Mouse (Mus musculus): ENCODE data around the gene Setd5. TPM values are rescaled to one million over a fixed set of nuclear protein-coding genes. Genes with fewer than 3 reads are reported as not detected.

The Setd5 gene
- polyA plus RNA-seq, 1 experiment from 2014 or later = 35.9 TPM

DNA sequence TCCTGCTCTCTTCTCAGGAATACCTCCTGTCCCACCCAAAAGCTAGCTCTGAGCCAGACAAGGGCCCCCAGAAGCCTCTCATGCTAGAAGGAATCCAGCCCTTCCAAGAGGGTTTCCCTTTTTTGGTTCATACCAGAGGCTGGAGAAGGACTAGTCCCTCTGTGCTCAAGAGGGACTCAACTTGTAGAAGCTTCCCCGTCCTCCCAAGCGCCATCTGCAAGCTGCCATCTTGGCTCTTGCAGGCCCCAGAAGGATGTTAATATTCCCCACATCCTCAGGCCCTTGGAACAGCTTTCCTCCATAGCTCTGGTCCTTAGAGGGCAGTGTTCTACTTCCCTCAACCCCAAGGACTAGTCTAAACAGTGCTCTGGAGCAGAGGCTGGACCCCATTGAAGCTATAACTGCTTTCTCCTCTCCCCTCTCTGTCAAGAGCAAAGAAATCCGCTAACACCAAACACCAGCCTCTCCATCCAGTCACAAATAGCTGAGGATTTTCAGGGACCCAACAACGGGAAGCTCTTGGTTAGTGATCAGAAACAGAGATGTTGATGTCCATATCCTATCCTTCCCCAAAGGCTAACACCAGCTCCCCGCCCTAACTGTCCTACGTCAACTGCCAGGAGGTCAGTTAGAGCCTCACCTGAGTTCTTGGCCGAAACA, 91.3 kb downstream of the Setd5 start:
- DNase-seq (ENCODE audit: low spot score) (no peak), ATAC-seq (ENCODE audit: low FRiP score, low TSS enrichment) (no peak)
- no peak overlapping the region for H3K9ac ChIP-seq (ENCODE audit: low read length)
- no peaks in the 10 kb centered on the region for H3K27me3 ChIP-seq (ENCODE audit: control insufficient read depth, insufficient read depth, low read length)
- TF ChIP-seq EP300 (optimal IDR thresholded peaks at IDR 0.05) = no peak
- 0 out of 2 replicates have a peak, but pooled peaks have one; percentile 8 for TF ChIP-seq CTCF (IDR thresholded peaks at IDR 0.05; ENCODE audit: low read depth)
- no peak overlapping the region for H3K4me3 ChIP-seq (ENCODE audit: low read depth, low read length)
- WGBS = 91% methylated on average over 7 of the region's 7 CpGs
- no peak overlapping the region for H3K27ac ChIP-seq (replicated peaks)
- H3K36me3 ChIP-seq (ENCODE audit: control insufficient read depth, insufficient read depth, low read length) = no peaks in the 10 kb centered on the region
- H3K4me2 ChIP-seq (replicated peaks; ENCODE audit: low read depth) = no peak overlapping the region
- H3K9me3 ChIP-seq (ENCODE audit: control insufficient read depth, low read length) = no peaks in the 10 kb centered on the region
- no peaks in the 10 kb centered on the region for H3K4me1 ChIP-seq (replicated peaks; ENCODE audit: control insufficient read depth, insufficient read depth)

DNA sequence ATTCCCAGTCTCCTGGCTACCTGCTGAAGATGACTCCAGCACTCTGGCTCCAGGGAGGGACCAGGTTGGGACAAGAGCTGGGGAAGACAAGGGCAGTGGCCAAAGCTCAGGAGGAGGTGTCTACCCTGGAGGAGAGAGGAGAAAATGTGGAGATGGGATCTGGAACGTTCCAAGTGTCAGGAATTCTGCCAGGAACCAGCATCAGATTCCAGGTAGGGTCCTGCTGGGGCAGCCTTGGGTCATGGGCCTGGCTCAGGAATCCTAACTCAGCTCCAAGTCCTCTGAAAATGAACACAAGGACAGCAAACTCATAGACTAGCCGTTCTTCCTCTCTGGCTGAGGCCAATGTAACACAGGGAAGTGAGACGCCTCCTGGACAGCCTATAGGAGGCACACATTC, 92.7 kb downstream of the Setd5 start:
- H3K27ac ChIP-seq (replicated peaks) = no peak overlapping the region
- TF ChIP-seq EP300 (optimal IDR thresholded peaks at IDR 0.05) (no peak), CTCF (IDR thresholded peaks at IDR 0.05; ENCODE audit: low read depth) (no peak)
- ATAC-seq (ENCODE audit: low FRiP score, low TSS enrichment) (no peak), DNase-seq (ENCODE audit: low spot score) (no peak)
- H3K4me3 ChIP-seq (ENCODE audit: low read depth, low read length) = no peak overlapping the region
- no peaks in the 10 kb centered on the region for H3K4me1 ChIP-seq (replicated peaks; ENCODE audit: control insufficient read depth, insufficient read depth)
- no peaks in the 10 kb centered on the region for H3K27me3 ChIP-seq (ENCODE audit: control insufficient read depth, insufficient read depth, low read length)
- WGBS = 47% methylated on average over 3 of the region's 3 CpGs
- no peak overlapping the region for H3K4me2 ChIP-seq (replicated peaks; ENCODE audit: low read depth)
- no peaks in the 10 kb centered on the region for H3K36me3 ChIP-seq (ENCODE audit: control insufficient read depth, insufficient read depth, low read length)
- H3K9ac ChIP-seq (ENCODE audit: low read length) = no peak overlapping the region
- no peaks in the 10 kb centered on the region for H3K9me3 ChIP-seq (ENCODE audit: control insufficient read depth, low read length)

DNA sequence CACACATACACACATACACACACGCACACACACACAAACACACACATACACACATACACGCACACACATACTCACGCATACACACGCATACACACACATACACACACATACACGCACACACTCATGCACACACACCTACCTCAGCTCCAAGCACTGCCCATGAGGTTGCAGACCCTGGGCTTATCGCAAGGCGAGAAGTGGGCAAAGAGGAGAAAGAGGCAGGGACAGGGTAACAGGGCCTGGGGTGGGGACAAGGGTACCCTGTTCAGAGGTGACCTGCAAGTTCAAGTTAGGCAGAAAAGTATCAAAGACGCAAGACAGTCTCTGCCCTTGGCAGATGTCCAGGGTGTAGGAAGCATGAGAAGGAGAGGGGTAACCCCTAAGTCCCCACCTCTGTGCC, 93.5 kb downstream of the Setd5 start:
- H3K4me1 ChIP-seq (replicated peaks; ENCODE audit: control insufficient read depth, insufficient read depth) = no peaks in the 10 kb centered on the region
- no peak overlapping the region for H3K4me2 ChIP-seq (replicated peaks; ENCODE audit: low read depth)
- H3K9me3 ChIP-seq (ENCODE audit: control insufficient read depth, low read length) = no peaks in the 10 kb centered on the region
- no peak overlapping the region for H3K9ac ChIP-seq (ENCODE audit: low read length)
- H3K36me3 ChIP-seq (ENCODE audit: control insufficient read depth, insufficient read depth, low read length) = no peaks in the 10 kb centered on the region
- H3K27me3 ChIP-seq (ENCODE audit: control insufficient read depth, insufficient read depth, low read length) = no peaks in the 10 kb centered on the region
- DNase-seq (ENCODE audit: low spot score) = no peak
- no peak for TF ChIP-seq CTCF (IDR thresholded peaks at IDR 0.05; ENCODE audit: low read depth)
- no peak for TF ChIP-seq EP300 (optimal IDR thresholded peaks at IDR 0.05)
- H3K4me3 ChIP-seq (ENCODE audit: low read depth, low read length) = no peak overlapping the region
- 90% methylated on average over 8 of the region's 8 CpGs for WGBS
- no peak overlapping the region for H3K27ac ChIP-seq (replicated peaks)
- ATAC-seq (ENCODE audit: low FRiP score, low TSS enrichment) = no peak

DNA sequence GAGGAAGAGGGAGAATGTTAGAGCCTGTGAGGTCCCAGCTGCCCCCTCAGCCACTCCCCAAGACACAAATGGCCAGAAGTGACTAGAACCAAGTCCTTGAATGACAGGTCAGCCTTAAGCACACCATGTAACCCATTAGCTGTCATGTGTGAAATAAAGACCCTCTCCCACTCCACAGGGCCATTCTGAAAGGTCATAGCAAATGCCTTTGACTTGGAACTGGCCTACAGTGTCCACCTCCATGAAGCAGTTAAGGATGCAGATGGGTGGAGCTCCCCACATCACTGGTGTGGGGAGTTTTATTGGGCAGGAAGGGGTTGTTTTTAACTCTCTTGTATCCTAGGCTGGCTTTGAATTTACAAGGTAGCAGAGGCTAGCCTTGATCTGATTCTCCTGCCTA, 94.8 kb downstream of the Setd5 start:
- Histone ChIP-seq H3K4me2 (replicated peaks; ENCODE audit: low read depth) (no peak overlapping the region), H3K4me1 (replicated peaks; ENCODE audit: control insufficient read depth, insufficient read depth) (no peaks in the 10 kb centered on the region), H3K27ac (replicated peaks) (no peak overlapping the region), H3K36me3 (ENCODE audit: control insufficient read depth, insufficient read depth, low read length) (no peaks in the 10 kb centered on the region), H3K9me3 (ENCODE audit: control insufficient read depth, low read length) (no peaks in the 10 kb centered on the region), H3K4me3 (ENCODE audit: low read depth, low read length) (no peak overlapping the region), H3K27me3 (ENCODE audit: control insufficient read depth, insufficient read depth, low read length) (no peaks in the 10 kb centered on the region), H3K9ac (ENCODE audit: low read length) (no peak overlapping the region)
- ATAC-seq (ENCODE audit: low FRiP score, low TSS enrichment) = no peak
- no peak for DNase-seq (ENCODE audit: low spot score)
- no peak for TF ChIP-seq EP300 (optimal IDR thresholded peaks at IDR 0.05)
- no peak for TF ChIP-seq CTCF (IDR thresholded peaks at IDR 0.05; ENCODE audit: low read depth)

DNA sequence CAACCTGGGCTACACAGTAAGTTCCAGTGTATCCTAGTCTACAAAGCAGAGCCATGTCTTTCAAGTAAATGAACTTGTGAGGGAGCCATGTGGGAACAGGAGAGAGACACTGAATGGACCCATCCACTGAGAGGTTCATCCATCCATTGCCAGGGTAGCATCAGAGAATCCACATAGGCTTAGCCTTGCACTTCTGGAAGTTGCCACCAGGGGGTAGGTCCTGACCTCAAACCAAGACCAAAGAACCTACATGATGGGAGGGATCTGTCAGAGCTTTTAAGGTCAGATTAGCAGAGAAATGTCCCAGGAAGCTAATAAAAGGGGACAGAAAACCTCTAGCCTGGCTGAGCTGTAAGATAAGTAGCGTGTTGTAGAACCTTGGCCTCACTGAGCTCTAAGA, 95.4 kb downstream of the Setd5 start:
- no peaks in the 10 kb centered on the region for H3K4me1 ChIP-seq (replicated peaks; ENCODE audit: control insufficient read depth, insufficient read depth)
- peak; percentile 80 for TF ChIP-seq CTCF (IDR thresholded peaks at IDR 0.05; ENCODE audit: low read depth)
- no peak for TF ChIP-seq EP300 (optimal IDR thresholded peaks at IDR 0.05)
- H3K36me3 ChIP-seq (ENCODE audit: control insufficient read depth, insufficient read depth, low read length) = no peaks in the 10 kb centered on the region
- H3K4me2 ChIP-seq (replicated peaks; ENCODE audit: low read depth) = no peak overlapping the region
- DNase-seq (ENCODE audit: low spot score) = peak; percentile 59
- H3K9me3 ChIP-seq (ENCODE audit: control insufficient read depth, low read length) = no peaks in the 10 kb centered on the region
- H3K27ac ChIP-seq (replicated peaks) = no peak overlapping the region
- ATAC-seq (ENCODE audit: low FRiP score, low TSS enrichment) = no peak
- H3K27me3 ChIP-seq (ENCODE audit: control insufficient read depth, insufficient read depth, low read length) = no peaks in the 10 kb centered on the region
- no peak overlapping the region for H3K9ac ChIP-seq (ENCODE audit: low read length)
- 76% methylated on average over 1 of the region's 1 CpGs for WGBS
- H3K4me3 ChIP-seq (ENCODE audit: low read depth, low read length) = no peak overlapping the region

DNA sequence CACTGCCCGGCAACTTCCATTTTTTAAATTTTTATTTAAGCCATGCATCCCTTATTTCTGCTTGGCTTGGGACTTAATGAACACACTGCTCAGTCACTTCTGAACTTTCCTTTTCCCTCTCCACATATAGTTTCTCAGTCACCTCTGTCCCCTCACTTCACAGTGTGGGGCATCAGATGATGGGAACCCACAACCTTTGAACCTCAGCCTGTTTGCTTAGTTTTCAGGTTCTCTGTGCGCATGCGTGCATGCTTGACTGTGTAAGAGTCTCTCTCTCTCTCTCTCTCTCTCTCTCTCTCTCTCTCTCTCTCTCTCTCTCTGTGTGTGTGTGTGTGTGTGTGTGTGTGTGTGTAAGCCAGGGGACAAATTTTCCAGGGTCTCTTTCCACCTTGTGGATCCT, 98.3 kb downstream of the Setd5 start:
- TF ChIP-seq CTCF (IDR thresholded peaks at IDR 0.05; ENCODE audit: low read depth) (no peak), EP300 (optimal IDR thresholded peaks at IDR 0.05) (no peak)

More for the DNA sequence above, 98.3 kb downstream of the Setd5 start:
- whole genome bisulfite sequencing = 93% methylated on average over 3 of the region's 3 CpGs
- no peak overlapping the region for H3K9ac ChIP-seq (ENCODE audit: low read length)
- ATAC-seq (ENCODE audit: low FRiP score, low TSS enrichment) (no peak), DNase-seq (ENCODE audit: low spot score) (no peak)
- H3K27me3 ChIP-seq (ENCODE audit: control insufficient read depth, insufficient read depth, low read length) = no peaks in the 10 kb centered on the region
- no peaks in the 10 kb centered on the region for H3K9me3 ChIP-seq (ENCODE audit: control insufficient read depth, low read length)
- H3K4me2 ChIP-seq (replicated peaks; ENCODE audit: low read depth) = no peak overlapping the region
- no peak overlapping the region for H3K27ac ChIP-seq (replicated peaks)
- H3K36me3 ChIP-seq (ENCODE audit: control insufficient read depth, insufficient read depth, low read length) = no peaks in the 10 kb centered on the region
- no peak overlapping the region for H3K4me3 ChIP-seq (ENCODE audit: low read depth, low read length)
- no peaks in the 10 kb centered on the region for H3K4me1 ChIP-seq (replicated peaks; ENCODE audit: control insufficient read depth, insufficient read depth)
